7 mouse cellular contexts compared by ENCODE assay signal in genomic region chr5:129878946-129879345, GRCm38 (mm10). TPM values are rescaled to one million over a fixed set of nuclear protein-coding genes. Genes with fewer than 3 reads are reported as not detected.
DNase-seq lines count a peak whose midpoint lies in the region; ATAC-seq and TF ChIP-seq lines count a peak whose summit lies in the region.

No protein-coding gene starts in this region.

- H3K9ac ChIP-seq in ES-E14 (ENCODE audit: insufficient read depth, low read depth, low read length, poor library complexity, severe bottlenecking) = no peak overlapping the region

- peak; percentile 52 for ATAC-seq in erythroblast, adult 5-6 weeks (replicated peaks; ENCODE audit: low FRiP score, poor library complexity, severe bottlenecking)
- no peak for ATAC-seq in monocyte, adult 5-6 weeks (replicated peaks; ENCODE audit: insufficient number of reproducible peaks, low FRiP score, low TSS enrichment, poor library complexity, severe bottlenecking)

- no peaks in the 10 kb centered on the region for H3K9me3 ChIP-seq in ES-E14 (ENCODE audit: control insufficient read depth, insufficient read depth, low read depth, low read length)

- H3K27ac ChIP-seq in ES-E14 (ENCODE audit: insufficient read depth, low read depth, low read length, poor library complexity, severe bottlenecking) = no peak overlapping the region
- peak overlapping the region; percentile 69 for H3K27ac ChIP-seq in left cerebral cortex, adult 2 months

- intact Hi-C loops in left cerebral cortex, adult 2 months (cut with DNase I) = no loop called here

- DNase-seq in ES-E14 (ENCODE audit: low read depth, low spot score) = no peak
- peak; percentile 88 to 95 for DNase-seq in adrenal gland, adult (ENCODE audit: inconsistent age in 2 of 2, low spot score in 1 of 2)
- DNase-seq in heart, postnatal 4 days = peak; percentile 90
- DNase-seq in left cerebral cortex, adult 2 months (ENCODE audit: extremely low spot score in 1 of 2, low spot score in 2 of 2) = peak; percentile 23 to 47
- DNase-seq in mesoderm, embryonic 11.5 days (ENCODE audit: low read depth, low spot score) = peak; percentile 35

- in situ Hi-C loops in ES-E14 (cut with MboI; ENCODE audit: low sequenced_read_pairs in 2 of 2, unreplicated experiment in 2 of 2) = no loop called here

- no peak overlapping the region for H3K4me3 ChIP-seq in ES-E14 (ENCODE audit: insufficient read depth in 1 of 2, low read depth in 1 of 2, low read length in 2 of 2, poor library complexity in 1 of 2, severe bottlenecking in 1 of 2)
- H3K4me3 ChIP-seq in left cerebral cortex, adult 2 months = peak overlapping the region; percentile 6; the same call in 1 of the 2 replicates

- H3K36me3 ChIP-seq in ES-E14 (ENCODE audit: control insufficient read depth, insufficient read depth, low read length, poor library complexity, severe bottlenecking) = peaks cover 20% of the 10 kb centered on the region

- TF ChIP-seq CTCF in left cerebral cortex, adult 2 months (IDR thresholded peaks at IDR 0.05) = peak; percentile 50

- H3K4me1 ChIP-seq in ES-E14 (ENCODE audit: control insufficient read depth in 2 of 2, insufficient read depth in 2 of 2, low read length in 2 of 2, poor library complexity in 1 of 2) = peaks cover 2% of the 10 kb centered on the region in 2 experiments; a peak in 1 of 4 replicates

TF ChIP-seq in ES-E14, 5 proteins besides CTCF, POLR2A, EP300 and RAD21:
- TF ChIP-seq MAFK (IDR thresholded peaks at IDR 0.05; ENCODE audit: insufficient read depth, low read depth, low read length) (no peak), CHD2 (IDR thresholded peaks at IDR 0.05; ENCODE audit: low read depth, low read length) (no peak), ZNF384 (IDR thresholded peaks at IDR 0.05; ENCODE audit: low read depth, low read length) (0 out of 2 replicates have a peak, but pooled peaks have one; percentile 51), HCFC1 (IDR thresholded peaks at IDR 0.05; ENCODE audit: borderline replicate concordance, insufficient read depth, low read length) (no peak), ZC3H11A (IDR thresholded peaks at IDR 0.05; ENCODE audit: borderline replicate concordance, low read depth, low read length) (no peak)

RNA-seq across cellular contexts. Expression of gene Chchd2, which starts 8.3 kb away (rescaled TPM):
- total RNA-seq in ES-E14 (2012; rRNA removed) = 738 and 874 TPM in 2 replicates
- 105 and 122 TPM in 2 replicates for total RNA-seq in erythroblast, adult 5-6 weeks (2015; ENCODE audit: low replicate concordance)
- total RNA-seq in erythroblast, adult 5-6 weeks (2017; ENCODE audit: low replicate concordance) = 41.2 and 119 TPM in 2 replicates
- 100 to 1,000 TPM; 757 to 792 TPM for total RNA-seq in heart, postnatal 4 days (2021)
- 100 to 1,000 TPM; 429 to 443 TPM for total RNA-seq in left cerebral cortex, adult 2 months (2021)
- 183 to 342 TPM (median 299 TPM) in 3 replicates for total RNA-seq in monocyte, adult 5-6 weeks (2017)

RNA-seq across cellular contexts. Expression of gene Zbed5, which starts 16.6 kb away (rescaled TPM):
- 15.7 and 16.6 TPM in 2 replicates for total RNA-seq in ES-E14 (2012; rRNA removed)
- 1.3 TPM in 1 of 2 replicates, not detected in the other for total RNA-seq in erythroblast, adult 5-6 weeks (2015; ENCODE audit: low replicate concordance)
- total RNA-seq in erythroblast, adult 5-6 weeks (2017; ENCODE audit: low replicate concordance) = 0.68 TPM in 1 of 2 replicates, not detected in the other
- total RNA-seq in heart, postnatal 4 days (2021) = 1 to 10 TPM; 1.2 to 1.3 TPM
- total RNA-seq in left cerebral cortex, adult 2 months (2021) = 1 to 10 TPM; 4.9 to 6.2 TPM
- 0.68 to 2.2 TPM in 2 of 3 replicates, not detected in the other for total RNA-seq in monocyte, adult 5-6 weeks (2017)

RNA-seq across cellular contexts. Expression of gene Phkg1, which starts 19.4 kb away (rescaled TPM):
- 6.4 and 7.2 TPM in 2 replicates for total RNA-seq in ES-E14 (2012; rRNA removed)
- not detected in 2 replicates for total RNA-seq in erythroblast, adult 5-6 weeks (2015; ENCODE audit: low replicate concordance)
- not detected in 2 replicates for total RNA-seq in erythroblast, adult 5-6 weeks (2017; ENCODE audit: low replicate concordance)
- total RNA-seq in heart, postnatal 4 days (2021) = 1 to 10 TPM; 2.8 to 3.1 TPM
- 10 to 100 TPM; 14.5 to 16.8 TPM for total RNA-seq in left cerebral cortex, adult 2 months (2021)
- 0.75 TPM in 1 of 3 replicates, not detected in the others for total RNA-seq in monocyte, adult 5-6 weeks (2017)

RNA-seq across cellular contexts. Expression of gene Nupr1l, which starts 29.4 kb away (rescaled TPM):
- 1.1 and 2.9 TPM in 2 replicates for total RNA-seq in ES-E14 (2012; rRNA removed)
- not detected in 2 replicates for total RNA-seq in erythroblast, adult 5-6 weeks (2015; ENCODE audit: low replicate concordance)
- not detected in 2 replicates for total RNA-seq in erythroblast, adult 5-6 weeks (2017; ENCODE audit: low replicate concordance)
- total RNA-seq in heart, postnatal 4 days (2021) = 1 to 10 TPM in 1 of 2 experiments, not detected in 1; 1.9 TPM
- total RNA-seq in left cerebral cortex, adult 2 months (2021) = 1 to 10 TPM in 1 of 2 experiments, under 1 TPM in 1; 0.61 to 3.1 TPM
- 0.48 to 4.0 TPM (median 1.9 TPM) in 3 replicates for total RNA-seq in monocyte, adult 5-6 weeks (2017)

RNA-seq across cellular contexts. Expression of gene Sumf2, which starts 32.2 kb away (rescaled TPM):
- total RNA-seq in ES-E14 (2012; rRNA removed) = 156 and 213 TPM in 2 replicates
- 0.96 and 1.7 TPM in 2 replicates for total RNA-seq in erythroblast, adult 5-6 weeks (2015; ENCODE audit: low replicate concordance)
- 3.6 and 5.4 TPM in 2 replicates for total RNA-seq in erythroblast, adult 5-6 weeks (2017; ENCODE audit: low replicate concordance)
- 10 to 100 TPM; 13.0 to 13.7 TPM for total RNA-seq in heart, postnatal 4 days (2021)
- 10 to 100 TPM; 20.2 to 20.8 TPM for total RNA-seq in left cerebral cortex, adult 2 months (2021)
- 3.8 to 13.7 TPM (median 6.4 TPM) in 3 replicates for total RNA-seq in monocyte, adult 5-6 weeks (2017)
